Mouse (Mus musculus): ENCODE data around the gene Klra6. TPM values are rescaled to one million over a fixed set of nuclear protein-coding genes. Genes with fewer than 3 reads are reported as not detected.

The Klra6 gene
- 1.2 TPM for polyA plus RNA-seq (2014; fragmentation: Illumina TruSeq; extraction: RNeasy Lipid Tissue Mini Kit (QIAGEN cat#74804); ENCODE audit: low read depth, low replicate concordance)

GRCm38 (mm10) chr6:130026854-130027253, at the start of gene Klra6:
Gene Klra6 (minus strand): TSS chr6:130026954.

DNA sequence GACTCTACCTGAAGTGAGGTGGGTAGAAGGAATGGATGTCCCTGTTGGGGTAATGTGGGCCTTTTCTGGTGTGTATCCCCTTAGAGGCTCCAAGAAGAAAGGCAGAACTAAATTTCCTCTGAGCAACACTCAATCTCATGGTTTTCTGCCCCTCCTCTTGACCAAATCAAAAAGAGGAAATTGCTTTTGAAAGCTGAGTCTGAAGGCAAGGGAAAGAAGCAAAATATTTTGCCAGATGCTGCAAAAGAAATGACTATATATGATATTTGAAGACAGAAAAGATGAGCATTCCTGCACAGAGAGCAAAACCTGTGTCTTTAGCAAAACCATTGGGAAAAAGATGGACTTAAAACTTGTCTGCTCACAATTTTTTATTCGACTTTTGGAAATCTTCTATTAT, 40.4 kb upstream of the Klra6 start, which contains the start of gene Klra4:
Gene Klra4, minus strand, starts transcription at position 101 of the 400 bp plus-strand sequence.

Other genes starting within 250 kb of the Klra6 start
- not detected for gene Gm156, start 242.7 kb downstream of the Klra6 start, polyA plus RNA-seq (2014; fragmentation: Illumina TruSeq; extraction: RNeasy Lipid Tissue Mini Kit (QIAGEN cat#74804); ENCODE audit: low read depth, low replicate concordance)
- gene Gm17631, start 164.3 kb downstream of the Klra6 start, polyA plus RNA-seq (2014; fragmentation: Illumina TruSeq; extraction: RNeasy Lipid Tissue Mini Kit (QIAGEN cat#74804); ENCODE audit: low read depth, low replicate concordance) = not detected
- 1.1 TPM for gene Klra17, start 150.3 kb downstream of the Klra6 start, polyA plus RNA-seq (2014; fragmentation: Illumina TruSeq; extraction: RNeasy Lipid Tissue Mini Kit (QIAGEN cat#74804); ENCODE audit: low read depth, low replicate concordance)
- not detected for gene Klra5, start 109.3 kb downstream of the Klra6 start, polyA plus RNA-seq (2014; fragmentation: Illumina TruSeq; extraction: RNeasy Lipid Tissue Mini Kit (QIAGEN cat#74804); ENCODE audit: low read depth, low replicate concordance)
- gene Klra4, start 40.3 kb upstream of the Klra6 start, polyA plus RNA-seq (2014; fragmentation: Illumina TruSeq; extraction: RNeasy Lipid Tissue Mini Kit (QIAGEN cat#74804); ENCODE audit: low read depth, low replicate concordance) = 0.60 TPM
- gene Klra8, start 102.9 kb upstream of the Klra6 start, polyA plus RNA-seq (2014; fragmentation: Illumina TruSeq; extraction: RNeasy Lipid Tissue Mini Kit (QIAGEN cat#74804); ENCODE audit: low read depth, low replicate concordance) = 0.38 TPM
- gene Klra9, start 166.2 kb upstream of the Klra6 start, polyA plus RNA-seq (2014; fragmentation: Illumina TruSeq; extraction: RNeasy Lipid Tissue Mini Kit (QIAGEN cat#74804); ENCODE audit: low read depth, low replicate concordance) = 0.69 TPM
- gene Klra7, start 206.4 kb upstream of the Klra6 start, polyA plus RNA-seq (2014; fragmentation: Illumina TruSeq; extraction: RNeasy Lipid Tissue Mini Kit (QIAGEN cat#74804); ENCODE audit: low read depth, low replicate concordance) = 2.5 TPM